Mouse (Mus musculus) embryonic fibroblast, embryonic 13.5 days (primary cell): Measurements from ENCODE around the gene Stra6l.

Experiments
- CTCF ChIP-seq: IDR thresholded peaks from 2 replicates; pipeline ENCODE4 v1.5.1; 2011; ENCODE audit warnings: mild to moderate bottlenecking, control low read depth, low read length, moderate library complexity, borderline replicate concordance; ENCODE audit not compliant: insufficient read depth
- POLR2A ChIP-seq: IDR thresholded peaks from 2 replicates; pipeline ENCODE4 v1.6.1; 2011; ENCODE audit warnings: low read depth, mild to moderate bottlenecking, control low read depth, low read length, moderate library complexity

GRCm38 (mm10) chr4:45889487-45889886 lies 41.0 kb downstream of the Stra6l start:
- no peak for TF ChIP-seq CTCF
- TF ChIP-seq POLR2A: no peak
